Mouse (Mus musculus): ENCODE data around the gene Gm28038.

Gene Gm28038

GRCm38 (mm10) chr2:30345971-30346676 is 65.3 kb downstream of the Gm28038 start:
- DNase-seq (ENCODE audit: low spot score in 2 of 2) = no peak

GRCm38 (mm10) chr2:30349196-30349595 is 68.4 kb downstream of the Gm28038 start:
- DNase-seq (ENCODE audit: low spot score in 2 of 2) = no peak

Data from left cerebral cortex, adult 9 months (tissue).